Mouse (Mus musculus) adrenal gland, postnatal 25 days (tissue): ENCODE data around the gene Hyls1. TPM values are rescaled to one million over a fixed set of nuclear protein-coding genes. Genes with fewer than 3 reads are reported as not detected.

Source experiments
- DNase-seq: peaks from one replicate; pipeline ENCODE4 v3.0.0; 2021; ENCODE audit warnings: mixed read lengths
- total RNA-seq: library from RNA; stranded (reverse); gene quantifications from 2 replicates; pipeline ENCODE4 v1.2.3, GENCODE M21; 2021

Hyls1 gene
- total RNA-seq, 1 experiment from 2014 or later = 5.4 TPM

DNA sequence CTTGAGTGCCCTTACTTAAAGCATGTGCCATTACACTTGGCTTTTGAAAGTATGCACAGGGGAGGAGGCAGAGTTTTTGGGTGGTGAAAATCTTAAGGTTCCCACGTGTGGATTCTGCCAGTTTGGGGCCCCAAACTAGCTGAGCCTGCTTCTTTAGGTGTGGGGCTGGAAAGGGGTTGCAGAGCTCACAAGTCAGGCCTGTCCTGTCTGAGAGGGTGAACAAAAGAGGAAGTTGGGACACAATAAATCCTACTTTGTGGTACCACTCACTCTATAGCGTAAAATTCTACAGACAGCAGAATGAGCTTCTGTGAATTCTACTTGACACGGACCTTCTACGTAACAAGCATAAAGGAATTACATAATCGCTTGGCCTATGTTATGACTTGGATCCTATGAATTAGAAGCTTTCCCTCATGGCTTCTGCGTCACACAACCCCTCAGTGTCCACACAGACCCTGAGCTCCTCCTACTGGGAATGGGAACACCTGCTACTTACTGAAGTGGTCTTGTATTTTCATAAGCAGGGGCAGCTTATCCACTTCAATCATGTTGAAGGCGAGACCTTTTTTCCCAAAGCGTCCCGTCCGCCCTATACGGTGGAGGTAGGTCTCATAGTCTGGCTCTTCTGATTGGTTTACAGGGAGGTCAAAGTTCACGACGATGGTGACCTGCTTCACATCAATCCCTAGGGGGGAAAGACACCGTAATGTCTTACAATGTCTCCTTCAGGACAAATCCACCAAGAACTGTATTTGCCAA is 26.9 kb downstream of the Hyls1 start:
- no peak for DNase-seq

GRCm38 (mm10) chr9:35541941-35542340 is 28.3 kb downstream of the Hyls1 start:
- DNase-seq = no peak

DNA sequence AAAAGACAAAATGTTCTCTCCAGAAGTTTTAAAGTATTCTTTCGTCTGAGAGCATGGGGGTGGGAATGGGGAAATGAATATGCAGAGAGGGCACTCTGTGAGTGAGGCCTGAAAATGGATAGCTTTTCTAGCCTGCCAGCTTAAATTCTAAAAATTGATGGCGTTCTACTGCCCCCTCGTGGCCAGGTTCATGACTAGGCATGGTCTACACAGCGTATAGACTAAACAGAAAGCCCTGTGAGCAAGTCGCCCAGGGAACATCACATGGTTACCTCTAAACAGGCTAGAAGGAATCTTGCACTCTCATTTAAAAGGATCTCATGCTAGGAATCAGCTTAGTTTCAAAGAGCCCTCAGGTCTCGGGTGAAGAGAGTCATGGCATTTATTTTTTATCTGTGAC is 28.7 kb downstream of the Hyls1 start:
- DNase-seq = peak; percentile 78

- no peak for DNase-seq
Measured at GRCm38 (mm10) chr9:35541024-35541423, 29.2 kb downstream of the Hyls1 start.

DNA sequence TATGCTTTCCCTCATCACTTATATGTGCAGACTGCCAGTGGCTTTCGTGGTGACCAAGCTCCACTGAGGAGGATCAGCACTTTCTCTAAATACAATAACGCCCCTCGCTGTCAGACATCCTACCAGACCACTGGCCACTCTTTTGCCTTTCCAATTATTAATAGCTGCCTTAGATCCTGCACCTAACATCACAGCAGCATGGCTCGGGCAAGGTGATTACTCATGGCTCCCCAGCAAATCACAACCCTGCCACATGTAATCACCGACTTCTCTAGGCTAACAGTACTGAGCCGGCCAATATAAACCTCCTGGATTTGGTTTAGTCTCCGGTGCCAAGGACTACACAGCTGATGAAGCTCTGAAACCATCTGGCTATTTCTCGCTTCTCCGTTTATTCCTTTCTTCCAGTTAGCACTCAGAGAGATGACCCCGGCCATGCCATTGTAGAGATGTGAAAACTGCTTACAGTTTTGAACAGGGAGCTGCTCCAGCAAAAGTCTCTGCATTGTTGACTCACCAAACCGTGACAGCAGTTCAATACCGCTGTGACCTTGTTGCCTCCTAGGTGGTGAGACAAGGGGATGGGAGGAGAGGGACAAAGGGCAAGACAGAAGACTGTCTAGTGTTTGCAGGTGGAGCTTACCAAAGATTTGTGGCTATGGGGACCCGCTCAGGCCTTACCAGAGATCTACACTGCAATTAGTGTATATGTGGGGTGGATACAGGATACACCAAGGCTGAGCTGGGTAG is 31.0 kb downstream of the Hyls1 start:
- DNase-seq = no peak

GRCm38 (mm10) chr9:35535876-35536275 is 34.3 kb downstream of the Hyls1 start:
- DNase-seq = no peak

- DNase-seq = no peak
Measured at GRCm38 (mm10) chr9:35535110-35535509, 35.1 kb downstream of the Hyls1 start.

- no peak for DNase-seq
Measured at GRCm38 (mm10) chr9:35533266-35533665, 36.9 kb downstream of the Hyls1 start.

DNA sequence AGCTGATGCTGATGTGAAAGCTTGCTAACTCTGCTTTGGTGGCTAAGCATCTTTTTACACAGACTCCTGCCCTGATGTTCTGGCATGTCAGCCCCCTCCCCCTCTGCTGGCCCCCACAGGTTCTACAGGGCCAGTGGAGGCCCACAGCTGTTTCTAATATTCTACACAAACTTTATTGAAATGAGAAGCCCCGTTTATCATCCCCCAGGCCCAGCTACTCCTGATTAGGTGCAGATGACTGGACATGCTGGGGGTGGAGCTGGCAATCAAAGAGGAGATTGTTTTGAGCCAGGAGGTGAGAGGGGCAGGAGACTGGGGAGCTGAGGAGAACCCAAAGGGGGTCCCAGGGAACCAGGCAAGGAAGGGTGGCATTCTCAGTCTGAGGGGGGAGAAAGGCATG is 40.4 kb downstream of the Hyls1 start:
- DNase-seq = no peak

GRCm38 (mm10) chr9:35529141-35529540 is 41.1 kb downstream of the Hyls1 start:
- DNase-seq = no peak

DNA sequence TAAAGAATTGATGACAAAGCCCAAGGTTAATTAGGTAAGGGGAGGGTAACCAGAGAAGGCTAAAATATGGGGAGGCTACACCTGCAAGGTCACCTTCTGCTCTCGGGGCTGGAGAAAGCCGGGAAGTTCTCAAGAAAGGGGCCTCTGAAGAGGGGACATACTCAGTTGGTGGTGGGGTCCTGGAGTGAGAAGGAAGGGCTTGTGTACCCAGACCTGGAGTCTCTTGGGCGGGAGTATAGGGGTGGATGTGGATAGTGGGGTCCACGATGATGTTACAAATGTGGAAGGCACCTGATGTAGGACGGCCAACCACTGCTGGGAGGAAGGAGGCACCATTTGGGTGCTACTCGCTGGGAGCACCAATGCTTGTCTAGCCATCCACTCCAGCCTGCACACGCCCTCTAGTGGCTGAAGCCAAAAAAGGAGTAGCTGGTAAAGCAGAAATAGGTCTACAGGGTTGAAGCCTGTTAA is 46.2 kb downstream of the Hyls1 start:
- DNase-seq = peak; percentile 52

DNA sequence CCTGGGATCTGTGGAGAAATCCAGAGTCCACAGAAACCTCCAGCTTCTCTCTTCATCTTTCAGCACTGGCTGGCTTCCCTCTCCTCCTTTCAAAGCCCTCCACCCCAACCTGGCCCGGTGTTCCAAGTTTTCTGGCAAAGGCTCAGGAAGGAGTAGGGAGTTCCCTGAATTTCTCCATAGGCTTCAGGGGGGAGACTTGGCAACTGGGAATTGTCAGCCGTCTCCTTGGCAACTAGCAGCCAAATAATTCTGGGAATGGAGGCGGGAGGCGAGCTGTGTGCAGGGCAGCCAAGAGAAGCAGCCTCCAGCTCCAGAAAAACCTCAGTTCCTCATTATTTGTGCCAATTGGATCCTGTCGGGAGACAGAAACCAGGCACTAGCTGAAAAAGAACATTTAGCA is 46.7 kb downstream of the Hyls1 start:
- DNase-seq = no peak

- no peak for DNase-seq
Measured at GRCm38 (mm10) chr9:35522821-35523515, 47.2 kb downstream of the Hyls1 start.

- DNase-seq = no peak
Measured at GRCm38 (mm10) chr9:35522241-35522640, 48.0 kb downstream of the Hyls1 start.

- no peak for DNase-seq
Measured at GRCm38 (mm10) chr9:35520631-35521348, 49.4 kb downstream of the Hyls1 start.

- DNase-seq = no peak
Measured at GRCm38 (mm10) chr9:35518169-35518568, 52.0 kb downstream of the Hyls1 start, which contains the start of gene Gm1113. Gm1113 (minus strand) TSS chr9:35518269.

DNA sequence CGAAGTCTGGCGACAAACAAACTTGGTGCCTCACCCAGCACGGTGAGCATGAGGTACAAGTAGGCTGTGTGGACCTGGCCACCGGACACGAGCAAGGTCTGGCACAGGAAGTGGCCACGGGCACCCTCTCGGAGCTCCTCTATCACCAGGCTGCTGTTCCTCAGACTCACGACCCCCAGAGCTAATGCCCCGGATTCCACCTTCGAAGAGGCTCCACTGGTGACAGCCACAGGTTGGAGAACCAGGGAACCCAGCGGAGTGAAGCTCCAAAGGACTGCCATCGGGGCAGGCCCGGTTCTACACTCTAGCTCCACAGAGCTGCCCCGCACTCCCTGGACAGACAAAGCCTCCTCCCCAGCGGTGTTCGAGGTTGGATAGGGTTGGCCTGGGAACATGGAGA is 53.5 kb downstream of the Hyls1 start:
- no peak for DNase-seq

DNA sequence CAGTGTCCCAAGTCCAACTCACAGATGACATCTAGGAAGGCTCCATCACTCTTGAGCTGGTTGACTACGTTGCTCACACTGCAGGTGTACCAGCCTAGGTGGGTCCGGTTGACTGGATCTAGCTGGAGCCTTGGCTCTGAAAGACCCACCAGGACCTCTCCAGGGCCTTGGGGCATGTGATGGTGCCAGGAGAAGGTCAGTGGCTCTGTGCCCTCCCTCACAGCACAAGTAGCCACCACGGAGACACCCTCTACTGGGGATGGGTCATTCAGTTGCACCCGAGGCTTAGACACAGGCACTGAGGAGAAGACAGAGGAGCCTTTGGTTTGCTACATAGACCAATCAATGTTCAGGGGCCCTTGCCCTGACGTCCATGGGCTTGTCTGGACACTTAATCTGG is 54.0 kb downstream of the Hyls1 start:
- no peak for DNase-seq

DNA sequence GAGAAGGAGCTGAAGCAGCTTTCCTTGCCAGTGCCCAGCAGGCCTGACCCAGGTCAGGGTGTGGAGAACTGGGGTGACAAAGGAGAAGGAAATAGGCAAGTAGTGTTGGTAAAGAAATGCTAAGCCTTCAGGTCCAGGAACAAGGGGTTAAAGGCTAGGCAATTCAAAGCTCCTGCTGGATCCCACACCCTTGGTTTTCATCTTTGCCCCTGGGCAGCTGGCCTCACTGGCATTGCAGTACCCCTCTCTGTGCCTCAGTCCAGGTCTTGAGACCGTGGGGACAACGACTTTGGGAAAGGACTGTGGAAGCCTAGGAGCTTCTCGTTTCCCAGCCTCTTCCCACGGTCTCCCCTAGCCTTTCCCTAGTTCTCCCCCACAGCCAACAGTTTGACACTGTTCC is 56.3 kb downstream of the Hyls1 start:
- no peak for DNase-seq
